Mouse (Mus musculus): Measurements from ENCODE around the gene Gp9.

DNA sequence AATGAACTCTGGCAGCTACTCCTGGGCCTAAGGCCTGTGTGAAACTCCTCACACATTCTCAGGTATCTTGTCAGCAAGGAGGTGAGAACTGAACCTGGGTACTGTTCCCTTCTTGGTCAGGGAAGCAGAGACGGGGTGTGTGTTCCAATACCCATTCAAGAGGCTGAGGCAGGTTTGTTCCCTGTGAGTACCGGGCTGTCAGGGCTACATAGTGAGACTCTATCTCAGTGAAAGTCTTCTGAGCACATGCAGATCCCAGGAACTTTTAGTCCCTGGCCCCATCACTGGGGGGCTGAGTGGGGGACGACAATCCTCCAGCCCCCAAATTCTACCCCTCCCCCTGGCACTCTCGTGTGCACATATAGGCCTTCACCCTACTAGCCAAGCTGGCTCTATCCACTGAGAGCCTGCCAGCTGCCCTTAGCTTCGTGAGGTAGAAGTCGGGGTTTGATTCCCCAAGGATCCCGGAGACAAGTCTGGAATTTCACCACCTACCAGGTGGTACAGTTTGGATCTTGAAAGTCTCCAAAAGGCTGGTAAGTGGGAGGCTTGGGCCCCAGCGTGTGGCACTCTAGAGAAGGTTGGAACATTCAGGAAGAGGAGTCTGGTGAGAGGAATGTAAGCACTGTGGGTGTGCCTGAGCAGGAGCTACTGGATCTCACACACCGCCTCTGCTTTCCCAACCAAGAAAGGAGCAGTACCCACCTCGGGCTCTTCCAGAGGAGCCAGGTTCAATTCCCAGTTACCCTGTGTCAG is 2.9 kb downstream of the Gp9 start:
- TF ChIP-seq CTCF (IDR thresholded peaks at IDR 0.05; ENCODE audit: control insufficient read depth, insufficient read depth, low read length) (no peak), POLR2A (IDR thresholded peaks at IDR 0.05; ENCODE audit: borderline replicate concordance, control insufficient read depth, low read depth, low read length) (no peak)
